Mouse (Mus musculus) adrenal gland, postnatal 36 days (tissue): ENCODE data around the gene Fam8a1. TPM values are rescaled to one million over a fixed set of nuclear protein-coding genes. Genes with fewer than 3 reads are reported as not detected.

ENCODE experiments used
- total RNA-seq, 2 experiments: library from RNA; stranded (reverse); gene quantifications; 2 replicates each; pipeline ENCODE4 v1.2.3; 2021

The Fam8a1 gene
- total RNA-seq, 2 experiments from 2014 or later = 52.5 to 56.8 TPM

Other genes starting within 250 kb of the Fam8a1 start
- 1 to 10 TPM; 3.4 to 4.5 TPM for gene Cap2, start 167.7 kb upstream of the Fam8a1 start, total RNA-seq
- gene Nup153, start 58.4 kb downstream of the Fam8a1 start, total RNA-seq = 10 to 100 TPM; 59.9 to 68.3 TPM